In the genomic region with DNA sequence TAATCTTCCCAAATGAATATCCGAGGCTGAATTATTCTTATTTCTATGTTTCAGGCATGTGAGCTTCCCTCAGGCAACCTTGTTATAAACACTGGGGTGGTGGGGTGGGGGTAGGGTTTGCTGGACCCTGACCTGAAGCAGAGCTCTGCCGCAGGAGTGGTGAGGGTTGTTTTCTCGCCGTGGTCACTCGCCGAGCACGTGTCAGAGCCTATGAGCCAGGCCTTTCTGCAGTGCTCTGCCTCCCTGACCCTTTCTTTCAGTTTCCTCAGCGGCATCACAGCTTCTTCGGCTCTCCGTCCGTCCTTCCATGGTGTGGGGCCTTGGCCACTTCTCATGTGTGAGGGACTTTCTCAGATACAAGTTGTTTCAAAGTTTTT, we compare ENCODE assay signal across 15 mouse cellular contexts. TPM values are rescaled to one million over a fixed set of nuclear protein-coding genes. Genes with fewer than 3 reads are reported as not detected.
DNase-seq lines count a peak whose midpoint lies in the region; ATAC-seq and TF ChIP-seq lines count a peak whose summit lies in the region.
"Had no signal": no experiment of that assay in that cellular context is flagged by ENCODE, and none has a peak within 500 bp of the region (broad histone marks: within the 10 kb centered on the region; RNA-seq: fewer than 3 reads in every experiment).

No protein-coding gene starts in this region.

- no peaks in the 10 kb centered on the region for H3K9me3 ChIP-seq in kidney, embryonic 15.5 days (replicated peaks)
- H3K9me3 ChIP-seq in liver, embryonic 14.5 days (ENCODE audit: control insufficient read depth, low read length), result no peaks in the 10 kb centered on the region
- H3K9me3 ChIP-seq: forebrain, embryonic 13.5 days; hindbrain, embryonic 10.5 days; limb, embryonic 10.5 days had no signal

- no peak for ATAC-seq in kidney, embryonic 15.5 days (replicated peaks; ENCODE audit: low FRiP score)
- no peak for ATAC-seq in liver, embryonic 14.5 days (ENCODE audit: insufficient read depth)
- ATAC-seq: forebrain, embryonic 13.5 days; inflammation-experienced regulatory T-cells, adult 6 months; midbrain, embryonic 16.5 days had no signal

- no peaks in the 10 kb centered on the region for H3K4me1 ChIP-seq in kidney, embryonic 15.5 days
- H3K4me1 ChIP-seq in spleen, adult 2 months (ENCODE audit: control insufficient read depth, insufficient read depth, insufficient read length), result no peaks in the 10 kb centered on the region
- H3K4me1 ChIP-seq in liver, embryonic 14.5 days (replicated peaks; ENCODE audit: control insufficient read depth in 2 of 2, insufficient read depth in 2 of 2, low read length in 1 of 2), result peaks cover 64 to 65% of the 10 kb centered on the region in 2 experiments

- TF ChIP-seq CTCF in spleen, adult 2 months (IDR thresholded peaks at IDR 0.05; ENCODE audit: extremely low read depth, insufficient read depth, insufficient read length, insufficient replicate concordance), result no peak
- TF ChIP-seq CTCF in liver, embryonic 14.5 days (IDR thresholded peaks at IDR 0.05; ENCODE audit: low read depth), result no peak

- TF ChIP-seq POLR2A in spleen, adult 2 months (IDR thresholded peaks at IDR 0.05; ENCODE audit: low read depth, low read length), result no peak

- no peak overlapping the region for H3K4me3 ChIP-seq in kidney, embryonic 15.5 days (replicated peaks)
- H3K4me3 ChIP-seq in spleen, adult 2 months (ENCODE audit: extremely low read depth, insufficient read depth, insufficient read length), result no peak overlapping the region
- H3K4me3 ChIP-seq in liver, embryonic 14.5 days (ENCODE audit: insufficient read depth in 1 of 2, low read depth in 2 of 2, low read length in 2 of 2), result no peak overlapping the region
- H3K4me3 ChIP-seq: forebrain, embryonic 13.5 days; hindbrain, embryonic 10.5 days; left cerebral cortex, adult 2 months; limb, embryonic 10.5 days had no signal

- 76% methylated on average over 11 of the region's 11 CpGs for WGBS in kidney, embryonic 15.5 days
- 89% methylated on average over 11 of the region's 11 CpGs for WGBS in spleen, adult 2 months
- WGBS in liver, embryonic 14.5 days (ENCODE audit: insufficient replicate concordance), result 88% methylated on average over 11 of the region's 11 CpGs

- DNase-seq in kidney, adult 11 months, result peak; percentile 81
- no peak for DNase-seq in spleen, adult 2 months (ENCODE audit: low read depth in 1 of 2, low spot score in 2 of 2)
- DNase-seq in spleen, postnatal 4 days (ENCODE audit: low spot score in 2 of 2), result no peak
- DNase-seq in liver, embryonic 14.5 days (ENCODE audit: low read depth in 3 of 3, low spot score in 3 of 3), result no peak
- no peak for DNase-seq in urinary bladder, adult 18-20 months (ENCODE audit: low spot score in 2 of 2)
- DNase-seq in adrenal gland, postnatal 4 days (ENCODE audit: low spot score in 2 of 2), result no peak
- DNase-seq: adrenal gland, adult 2 months had no signal

- H3K27me3 ChIP-seq in kidney, embryonic 15.5 days, result no peaks in the 10 kb centered on the region
- H3K27me3 ChIP-seq in spleen, adult 2 months (ENCODE audit: control insufficient read depth, insufficient read depth, low read length), result no peaks in the 10 kb centered on the region
- no peaks in the 10 kb centered on the region for H3K27me3 ChIP-seq in liver, embryonic 14.5 days (ENCODE audit: control insufficient read depth, insufficient read depth, low read length)
- H3K27me3 ChIP-seq: forebrain, embryonic 13.5 days had no signal

- H3K9ac ChIP-seq in kidney, embryonic 15.5 days, result no peak overlapping the region
- H3K9ac ChIP-seq in liver, embryonic 14.5 days (replicated peaks), result peak overlapping the region; percentile 31; the same call in 1 of the 2 replicates
- H3K9ac ChIP-seq: forebrain, embryonic 13.5 days; lung, embryonic 14.5 days had no signal

- H3K27ac ChIP-seq in kidney, embryonic 15.5 days, result no peak overlapping the region
- H3K27ac ChIP-seq in spleen, adult 2 months (ENCODE audit: insufficient read depth, low read length), result 0 out of 2 replicates have a peak overlapping the region, but pooled peaks have one; percentile 17
- H3K27ac ChIP-seq in liver, embryonic 14.5 days, result peak overlapping the region; percentile 100
- H3K27ac ChIP-seq: forebrain, embryonic 13.5 days; hindbrain, embryonic 10.5 days; left cerebral cortex, adult 2 months; limb, embryonic 10.5 days had no signal

- H3K36me3 ChIP-seq in kidney, embryonic 15.5 days, result no peaks in the 10 kb centered on the region
- no peaks in the 10 kb centered on the region for H3K36me3 ChIP-seq in spleen, adult 2 months (ENCODE audit: control insufficient read depth, insufficient read depth, low read length)
- no peaks in the 10 kb centered on the region for H3K36me3 ChIP-seq in liver, embryonic 14.5 days (replicated peaks; ENCODE audit: control insufficient read depth, insufficient read depth, low read depth)
- H3K36me3 ChIP-seq: hindbrain, embryonic 10.5 days; limb, embryonic 10.5 days had no signal

- no peak overlapping the region for H3K4me2 ChIP-seq in kidney, embryonic 15.5 days
- H3K4me2 ChIP-seq in liver, embryonic 14.5 days (ENCODE audit: low read depth), result no peak overlapping the region
- H3K4me2 ChIP-seq: forebrain, embryonic 13.5 days; lung, embryonic 14.5 days had no signal

- no peak for TF ChIP-seq EP300 in liver, embryonic 14.5 days (IDR thresholded peaks at IDR 0.05; ENCODE audit: low read depth)

RNA-seq across cellular contexts. Expression of a gene that starts 45.2 kb away (rescaled TPM):
- polyA plus RNA-seq in kidney, embryonic 15.5 days (2015; fragmentation: Nextera tagmentation; extraction: Ambion mirVana), result 6.6 and 7.7 TPM in 2 replicates
- 3.0 and 4.0 TPM in 2 replicates for polyA plus RNA-seq in spleen, adult 2 months (2012; rRNA removed)
- polyA plus RNA-seq in liver, embryonic 14.5 days (2012; rRNA removed), result 2.1 and 2.6 TPM in 2 replicates
- polyA plus RNA-seq in liver, embryonic 14.5 days (2014; fragmentation: Nextera tagmentation; extraction: Ambion mirVana), result 0.42 and 0.64 TPM in 2 replicates
- 10 to 100 TPM; 15.8 to 20.0 TPM for total RNA-seq in adrenal gland, postnatal 4 days (2021)

RNA-seq across cellular contexts. Expression of a gene that starts 55.2 kb away (rescaled TPM):
- polyA plus RNA-seq in kidney, embryonic 15.5 days (2015; fragmentation: Nextera tagmentation; extraction: Ambion mirVana), result 79.8 and 80.5 TPM in 2 replicates
- 59.7 and 83.0 TPM in 2 replicates for polyA plus RNA-seq in spleen, adult 2 months (2012; rRNA removed)
- polyA plus RNA-seq in liver, embryonic 14.5 days (2012; rRNA removed), result 20.0 and 26.7 TPM in 2 replicates
- 23.6 and 25.2 TPM in 2 replicates for polyA plus RNA-seq in liver, embryonic 14.5 days (2014; fragmentation: Nextera tagmentation; extraction: Ambion mirVana)
- total RNA-seq in adrenal gland, postnatal 4 days (2021), result 10 to 100 TPM; 35.7 to 39.5 TPM

RNA-seq across cellular contexts. Expression of a gene that starts 60.0 kb away (rescaled TPM):
- polyA plus RNA-seq in kidney, embryonic 15.5 days (2015; fragmentation: Nextera tagmentation; extraction: Ambion mirVana), result 30.4 and 35.2 TPM in 2 replicates
- polyA plus RNA-seq in spleen, adult 2 months (2012; rRNA removed), result 5.9 and 8.6 TPM in 2 replicates
- polyA plus RNA-seq in liver, embryonic 14.5 days (2012; rRNA removed), result 14.7 and 16.4 TPM in 2 replicates
- polyA plus RNA-seq in liver, embryonic 14.5 days (2014; fragmentation: Nextera tagmentation; extraction: Ambion mirVana), result 25.6 and 29.1 TPM in 2 replicates
- total RNA-seq in adrenal gland, postnatal 4 days (2021), result 100 to 1,000 TPM; 215 to 218 TPM
